Mouse (Mus musculus) fibroblast of lung, adult 2 months (primary cell): ENCODE measurements around the gene Rabl6.
A peak's percentile ranks its signal among the peaks of the same experiment; 100 is the strongest.

Experiments used
- DNase-seq: peaks from one replicate; pipeline ENCODE4 v3.0.0-alpha.2; 2011; ENCODE audit warnings: low read depth

Gene Rabl6

DNA sequence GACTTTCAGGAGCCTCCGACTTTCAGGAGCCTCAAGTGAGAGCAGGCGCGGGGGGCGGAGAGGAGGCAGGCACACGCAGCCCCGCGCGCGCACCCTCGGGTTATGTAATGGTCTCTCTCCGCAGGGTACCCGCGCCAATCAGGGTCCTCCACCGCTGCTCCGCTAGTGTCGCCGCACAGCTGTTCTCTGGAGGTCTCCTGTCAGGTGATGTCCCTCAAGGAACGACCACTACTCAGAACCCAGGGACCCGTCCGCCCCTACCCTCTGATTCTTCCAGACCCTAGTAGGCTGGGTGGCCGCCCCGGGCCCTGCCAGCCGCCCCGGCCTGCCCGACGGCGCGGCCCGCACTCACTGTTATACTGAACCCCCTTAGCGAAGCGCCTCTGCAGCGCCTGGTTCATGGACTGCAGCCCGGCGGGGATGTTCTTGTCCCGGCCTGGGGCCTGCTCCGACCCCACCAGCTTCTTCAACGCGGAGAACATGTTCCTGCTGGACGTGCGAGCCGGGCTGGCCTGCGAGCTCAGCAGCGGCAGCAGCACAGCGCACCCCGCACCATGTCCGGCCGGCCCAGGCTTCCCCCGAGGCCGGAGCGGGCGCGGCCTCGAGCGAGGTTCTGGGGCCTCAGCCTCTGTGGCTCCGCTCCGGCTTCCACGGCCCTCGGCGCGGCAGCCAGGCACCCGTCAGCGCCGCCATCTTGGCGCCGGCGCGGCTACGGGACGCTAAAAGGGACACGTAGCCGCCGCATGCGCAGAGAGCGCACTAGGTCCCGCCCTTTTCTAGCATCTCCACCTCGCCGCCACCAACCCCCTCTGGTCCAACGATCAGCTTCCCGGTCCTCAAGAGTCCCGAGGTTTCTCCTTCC is at the start of gene Rabl6:
Gene Rabl6, minus strand, starts transcription at position 761 of the 862 bp plus-strand sequence.
- DNase-seq = peak; percentile 65

DNA sequence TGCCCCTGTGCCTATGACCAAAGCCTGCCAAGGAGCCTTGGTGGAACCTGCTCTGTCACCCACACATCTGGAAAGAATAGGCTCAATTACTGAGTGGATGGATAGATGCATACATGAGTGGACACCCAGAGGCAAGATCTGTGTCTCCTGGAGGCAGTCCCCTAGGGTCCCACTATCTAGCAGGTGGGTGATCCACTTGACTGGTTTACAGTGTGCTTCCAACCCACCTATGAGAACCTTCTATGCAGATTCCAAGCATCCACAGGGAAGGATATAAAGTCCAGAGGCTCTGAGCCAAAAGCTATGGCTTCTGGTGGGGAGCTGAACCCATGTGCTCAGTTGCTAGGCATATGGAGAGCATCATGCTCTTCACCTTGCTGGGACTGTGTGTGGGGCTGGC is 49.3 kb upstream of the Rabl6 start, which contains the start of gene Lcn5:
Gene Lcn5, plus strand, starts transcription at position 301 of the 400 bp plus-strand sequence.
- no peak for DNase-seq

DNA sequence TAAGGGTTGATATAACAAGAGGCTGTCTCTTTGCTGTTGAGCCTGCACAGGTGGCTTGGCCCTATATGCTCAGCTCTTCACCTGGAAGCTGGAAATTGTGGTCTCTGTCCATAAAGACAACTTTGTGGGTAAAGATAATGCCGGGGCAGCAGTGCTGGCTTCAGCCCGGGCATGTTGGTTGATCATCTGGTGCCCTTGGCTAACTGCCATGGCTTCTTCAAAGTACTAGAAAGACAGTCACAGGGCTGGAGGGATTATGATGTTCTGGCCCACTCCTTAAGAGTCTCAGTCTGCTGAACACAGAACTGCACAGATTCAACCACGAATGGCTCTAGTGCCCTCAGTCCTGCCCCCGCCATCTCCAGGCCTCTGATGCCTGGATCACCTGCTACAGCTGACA is 48.9 kb upstream of the Rabl6 start:
- no peak for DNase-seq

GRCm38 (mm10) chr2:25656691-25657090 is 48.4 kb upstream of the Rabl6 start:
- DNase-seq = peak; percentile 36

DNA sequence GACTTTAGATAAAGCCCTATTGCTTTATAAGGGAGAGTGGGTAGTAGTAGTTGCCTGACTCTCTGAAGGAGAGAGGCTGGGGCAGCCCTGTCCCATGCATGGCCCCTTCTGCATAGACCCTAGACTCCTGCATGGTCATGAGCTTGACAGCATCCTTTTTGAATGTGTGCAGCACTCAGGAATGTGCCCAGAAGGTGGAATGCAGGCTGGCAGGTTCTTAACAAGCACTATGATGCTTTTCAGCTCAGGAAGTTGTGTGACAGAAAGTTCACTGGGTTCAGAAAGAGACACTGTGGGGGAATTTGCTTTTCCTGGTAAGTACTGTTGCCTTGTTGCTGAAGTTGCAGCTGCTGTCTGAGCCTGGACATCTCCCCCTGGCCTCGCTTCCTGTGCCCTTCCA is 46.2 kb upstream of the Rabl6 start:
- DNase-seq = no peak

DNA sequence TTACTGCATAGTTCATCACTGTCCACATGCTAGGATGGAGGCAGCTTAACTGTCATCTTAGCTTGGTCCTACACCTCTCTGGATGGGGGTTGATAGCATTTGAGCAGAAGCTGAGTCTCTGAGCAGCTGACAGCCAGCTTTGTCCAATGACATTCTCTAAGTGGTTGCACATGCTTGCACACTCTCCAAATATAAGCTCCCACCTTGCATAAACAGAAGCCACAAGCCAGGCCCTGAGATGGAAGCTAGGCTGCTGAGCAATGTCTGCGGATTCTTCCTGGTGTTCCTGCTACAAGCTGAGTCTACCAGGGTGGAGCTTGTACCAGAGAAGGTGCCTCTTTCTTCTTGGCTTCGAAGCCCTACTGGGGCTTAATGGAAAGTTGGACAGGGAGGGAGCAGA is 44.6 kb upstream of the Rabl6 start, which contains the start of gene Lcn8:
Gene Lcn8, plus strand, starts transcription at position 219 of the 400 bp plus-strand sequence.
- DNase-seq = no peak

DNA sequence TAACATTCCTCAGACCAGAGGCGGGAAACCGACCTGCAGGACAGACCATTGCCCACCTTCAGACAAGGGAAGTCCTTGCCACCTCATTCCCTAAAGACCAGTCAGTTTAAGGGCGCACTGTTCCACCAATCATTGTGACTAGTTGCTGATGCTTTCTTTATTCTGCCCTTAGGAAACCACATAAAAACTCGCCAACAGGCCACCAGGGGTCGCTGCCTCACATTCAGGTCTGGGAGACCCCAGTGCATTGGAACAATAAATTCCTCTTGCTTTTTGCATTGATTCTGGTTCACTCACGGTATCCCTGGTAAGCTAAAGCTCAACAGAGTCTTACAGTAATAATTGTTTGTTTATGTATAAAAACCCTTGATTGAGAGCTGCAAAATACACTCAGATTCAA is 31.6 kb upstream of the Rabl6 start:
- DNase-seq = no peak

- DNase-seq = no peak
Measured at GRCm38 (mm10) chr2:25634046-25634445, 25.7 kb upstream of the Rabl6 start.

GRCm38 (mm10) chr2:25633616-25634015 is 25.3 kb upstream of the Rabl6 start:
- no peak for DNase-seq

DNA sequence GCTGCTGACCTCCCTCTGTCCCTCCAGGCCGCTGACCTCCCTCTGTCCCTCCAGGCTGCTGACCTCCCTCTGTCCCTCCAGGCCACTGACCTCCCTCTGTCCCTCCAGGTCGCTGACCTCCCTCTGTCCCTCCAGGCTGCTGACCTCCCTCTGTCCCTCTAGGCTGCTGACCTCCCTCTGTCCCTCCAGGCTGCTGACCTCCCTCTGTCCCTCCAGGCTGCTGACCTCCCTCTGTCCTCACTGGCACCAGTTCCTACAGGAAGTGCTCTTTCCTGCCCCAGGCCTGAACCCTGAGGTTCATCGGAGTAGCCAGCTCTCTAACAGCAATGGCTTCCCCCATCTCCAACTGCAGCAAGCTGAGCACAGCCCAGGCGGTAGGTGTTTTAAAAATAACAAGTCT is 20.4 kb upstream of the Rabl6 start:
- no peak for DNase-seq

DNA sequence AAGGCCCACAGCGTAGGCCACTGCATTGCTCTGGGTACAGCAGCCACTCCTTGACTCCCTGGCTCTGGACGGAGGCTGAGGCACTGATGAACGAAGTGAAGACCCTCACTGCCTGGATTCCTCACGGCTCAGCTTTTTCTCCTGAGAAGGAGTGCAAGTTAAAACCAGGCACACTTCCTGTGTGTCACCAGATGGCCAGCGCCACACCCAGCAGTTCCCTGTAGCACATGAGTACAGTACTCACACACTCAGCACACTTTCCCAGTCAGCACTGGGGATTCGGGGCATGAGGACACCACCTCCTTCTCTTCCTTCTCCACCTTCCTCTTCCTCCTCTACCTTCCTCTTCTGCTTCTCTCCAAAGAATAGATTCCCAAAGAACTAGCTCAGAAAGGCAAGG is 19.5 kb upstream of the Rabl6 start, which contains the start of gene Fcna:
Gene Fcna, minus strand, starts transcription at position 220 of the 400 bp plus-strand sequence.
- DNase-seq = no peak

DNA sequence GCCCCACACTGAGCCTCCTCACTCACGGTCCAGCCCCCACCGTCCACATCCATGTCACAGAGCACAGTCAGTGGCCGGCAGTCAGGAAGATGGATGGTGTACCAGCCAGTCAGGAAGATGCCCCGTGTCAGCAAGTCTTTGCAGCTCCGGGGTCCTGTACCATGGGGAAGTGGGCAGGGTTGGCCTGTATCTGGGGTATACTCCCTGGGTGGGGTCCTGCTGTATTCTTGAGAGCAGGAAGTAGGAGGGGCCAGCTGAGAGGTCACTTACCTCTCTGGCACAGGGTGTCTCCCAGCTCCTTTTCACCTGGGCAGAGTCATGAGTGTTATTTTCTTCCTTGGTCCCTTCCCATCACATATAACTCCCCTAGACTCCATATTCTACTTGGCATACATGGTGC is 17.7 kb upstream of the Rabl6 start:
- DNase-seq = no peak

GRCm38 (mm10) chr2:25621229-25622200 is 13.2 kb upstream of the Rabl6 start, which contains the start of gene Tmem141:
Gene Tmem141 (minus strand): TSS chr2:25622005.
- DNase-seq = peak; percentile 61

GRCm38 (mm10) chr2:25620852-25621228 is 12.5 kb upstream of the Rabl6 start:
- DNase-seq = no peak

GRCm38 (mm10) chr2:25620386-25620785 is 12.1 kb upstream of the Rabl6 start:
- DNase-seq = no peak

DNA sequence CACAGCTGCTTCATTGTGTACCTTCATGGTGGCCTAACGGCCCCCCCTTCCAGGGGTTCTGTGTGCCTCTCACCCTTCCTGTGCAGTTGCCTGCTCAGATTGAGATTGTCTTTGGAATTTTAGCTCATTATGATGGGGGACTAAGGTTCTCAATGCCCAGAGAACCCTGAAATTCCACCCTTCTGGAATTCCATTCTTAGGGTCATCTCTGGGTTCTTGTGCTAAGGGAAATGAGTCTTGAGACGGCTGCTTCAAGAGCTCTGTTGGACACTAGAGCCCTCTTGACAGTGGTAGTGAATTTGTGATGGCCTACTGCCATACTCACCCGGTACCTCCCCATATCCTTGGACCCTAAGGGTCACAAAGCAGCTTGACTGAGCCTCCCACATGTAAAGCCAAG is 9.3 kb upstream of the Rabl6 start, which contains the start of gene Ccdc183:
Gene Ccdc183, minus strand, starts transcription at position 101 of the 400 bp plus-strand sequence.
- DNase-seq = no peak

DNA sequence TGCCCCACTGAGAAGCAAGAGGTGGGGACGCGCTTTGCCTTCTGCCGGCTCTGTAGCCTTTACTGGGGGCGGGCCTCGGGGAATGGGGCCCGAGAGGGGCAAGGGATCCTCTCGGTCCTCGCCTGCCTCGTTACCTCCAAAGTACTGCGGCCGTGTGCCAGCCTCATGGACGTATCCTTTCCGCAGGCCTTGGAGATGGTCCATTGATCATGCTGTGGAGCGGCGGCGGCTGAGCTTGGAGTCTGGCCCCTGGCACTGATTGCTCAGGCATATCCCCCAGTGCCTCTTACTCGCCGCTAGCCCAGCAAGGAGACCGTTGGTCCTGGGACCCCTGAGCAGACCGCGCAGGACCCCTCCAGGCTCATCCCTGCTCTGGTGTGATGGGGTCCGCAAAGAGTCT is 8.1 kb upstream of the Rabl6 start:
- no peak for DNase-seq

- no peak for DNase-seq
Measured at GRCm38 (mm10) chr2:25608671-25609070, 350 bp upstream of the Rabl6 start.

- no peak for DNase-seq
Measured at GRCm38 (mm10) chr2:25602526-25602925, 5.8 kb downstream of the Rabl6 start.

- no peak for DNase-seq
Measured at GRCm38 (mm10) chr2:25600037-25600436, 8.3 kb downstream of the Rabl6 start.

DNA sequence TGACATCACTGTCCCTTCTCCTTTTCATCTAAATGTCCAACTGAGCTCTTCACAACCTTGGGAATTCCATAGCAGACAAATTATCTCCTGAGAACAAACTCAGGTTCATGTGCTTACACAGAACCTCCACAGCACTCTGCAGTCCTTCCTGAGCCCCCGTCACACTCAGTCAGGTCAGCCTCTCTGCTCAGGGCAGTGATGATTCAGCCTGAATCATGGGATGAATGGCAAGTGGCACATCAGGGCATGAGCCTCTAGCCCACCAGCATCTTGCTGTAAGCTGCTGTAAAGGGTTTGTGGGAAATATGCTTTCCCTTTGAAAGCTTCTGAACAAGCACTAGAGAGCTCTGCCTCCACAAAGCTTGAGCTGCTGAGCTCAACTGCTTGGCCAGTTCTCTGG is 9.6 kb downstream of the Rabl6 start:
- DNase-seq = no peak

DNA sequence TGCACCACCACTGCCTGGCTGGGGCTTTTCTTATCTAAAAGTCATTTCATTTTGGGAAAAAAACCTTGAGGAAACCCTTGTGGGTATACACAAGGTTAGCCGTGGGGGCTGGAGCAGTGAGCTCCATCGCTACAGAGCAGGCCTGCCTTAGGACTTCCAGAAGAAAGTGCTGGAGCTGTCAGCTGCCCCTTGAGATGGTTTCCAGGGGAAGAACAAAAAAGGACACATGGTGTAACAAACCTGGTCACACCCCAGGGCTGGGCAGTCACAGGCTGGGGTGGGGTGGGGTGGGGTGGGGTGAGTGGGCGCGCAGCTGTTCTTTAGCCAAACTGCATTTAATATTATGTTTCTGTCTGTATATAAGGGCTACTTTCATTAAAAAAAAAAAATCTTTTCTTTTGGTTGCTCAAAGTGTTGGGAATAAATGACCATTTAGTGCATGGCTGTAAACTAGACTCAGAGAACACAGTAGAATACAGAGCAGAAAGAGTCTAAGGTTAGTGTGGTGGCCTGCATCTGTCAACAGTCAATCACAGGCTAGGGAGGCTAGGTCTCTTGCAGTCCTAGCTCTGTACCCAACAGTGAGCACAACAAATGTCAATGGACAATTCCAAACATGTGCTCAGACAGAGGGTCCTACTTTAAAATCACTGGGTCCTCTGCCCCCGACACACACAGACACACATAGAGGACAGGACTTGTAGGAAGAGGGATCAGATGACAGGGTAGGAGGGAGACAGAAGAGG is 11.4 kb downstream of the Rabl6 start:
- no peak for DNase-seq
